In genomic region chr11:58261826-58262225, GRCm38 (mm10) we compare ENCODE assay signal across 34 mouse cellular contexts. TPM values are rescaled to one million over a fixed set of nuclear protein-coding genes. Genes with fewer than 3 reads are reported as not detected.
"Had no signal": no experiment of that assay in that cellular context is flagged by ENCODE, and none has a peak within 500 bp of the region (broad histone marks: within the 10 kb centered on the region; RNA-seq: fewer than 3 reads in every experiment).

No protein-coding gene starts in this region.

- H3K36me3 ChIP-seq: embryonic facial prominence, embryonic 10.5 days; embryonic facial prominence, embryonic 12.5 days; embryonic facial prominence, embryonic 13.5 days; embryonic facial prominence, embryonic 15.5 days; forebrain, embryonic 10.5 days; forebrain, embryonic 12.5 days; forebrain, embryonic 15.5 days had no signal

- H3K9me3 ChIP-seq: embryonic facial prominence, embryonic 10.5 days; embryonic facial prominence, embryonic 12.5 days; embryonic facial prominence, embryonic 13.5 days; embryonic facial prominence, embryonic 15.5 days; forebrain, embryonic 10.5 days; forebrain, embryonic 12.5 days; forebrain, embryonic 13.5 days; forebrain, embryonic 15.5 days had no signal

- H3K27ac ChIP-seq: embryonic facial prominence, embryonic 10.5 days; embryonic facial prominence, embryonic 12.5 days; embryonic facial prominence, embryonic 13.5 days; embryonic facial prominence, embryonic 15.5 days; forebrain, embryonic 10.5 days; forebrain, embryonic 12.5 days; forebrain, embryonic 13.5 days; forebrain, embryonic 15.5 days; gastrocnemius, adult 2 months had no signal

- H3K27me3 ChIP-seq: embryonic facial prominence, embryonic 12.5 days; embryonic facial prominence, embryonic 13.5 days; embryonic facial prominence, embryonic 15.5 days; forebrain, embryonic 12.5 days; forebrain, embryonic 13.5 days; forebrain, embryonic 15.5 days had no signal

- H3K4me3 ChIP-seq: embryonic facial prominence, embryonic 10.5 days; embryonic facial prominence, embryonic 12.5 days; embryonic facial prominence, embryonic 13.5 days; embryonic facial prominence, embryonic 15.5 days; erythroblast, embryonic 14.5 days; forebrain, embryonic 10.5 days; forebrain, embryonic 12.5 days; forebrain, embryonic 13.5 days; forebrain, embryonic 15.5 days; gastrocnemius, adult 2 months had no signal

- H3K4me1 ChIP-seq: embryonic facial prominence, embryonic 10.5 days; embryonic facial prominence, embryonic 12.5 days; embryonic facial prominence, embryonic 13.5 days; embryonic facial prominence, embryonic 15.5 days; forebrain, embryonic 10.5 days; forebrain, embryonic 12.5 days; forebrain, embryonic 13.5 days; forebrain, embryonic 15.5 days had no signal

- H3K9ac ChIP-seq: embryonic facial prominence, embryonic 12.5 days; embryonic facial prominence, embryonic 13.5 days; embryonic facial prominence, embryonic 15.5 days; forebrain, embryonic 12.5 days; forebrain, embryonic 13.5 days; forebrain, embryonic 15.5 days; forebrain, postnatal 0 days had no signal

- DNase-seq: cerebellum, adult 2 months; cerebellum, adult 8-10 months; cerebellum, adult 9-10 months; cerebellum, adult 9-11 months; cerebellum, postnatal 10 days; cerebellum, postnatal 14 days; cerebellum, postnatal 25 days; cerebellum, postnatal 36 days; embryo, embryonic 11 days; forebrain, postnatal 0 days; gastrocnemius, adult 2 months; gastrocnemius, postnatal 10 days; gastrocnemius, postnatal 14 days; gastrocnemius, postnatal 25 days; gastrocnemius, postnatal 36 days; heart, adult 18-20 months had no signal

RNA-seq across cellular contexts. Expression of gene 4930438A08Rik, which starts 12.8 kb away (rescaled TPM):
- total RNA-seq: forebrain, postnatal 0 days; gastrocnemius, adult 18-20 months; gastrocnemius, adult 2 months; gastrocnemius, adult 8-10 months; gastrocnemius, postnatal 10 days; gastrocnemius, postnatal 14 days; gastrocnemius, postnatal 25 days; gastrocnemius, postnatal 36 days; gastrocnemius, postnatal 4 days; heart, adult 18-20 months; heart, adult 8-10 months had no signal
- polyA plus RNA-seq: cerebellum, adult 2 months; cortical plate, adult 2 months; embryonic facial prominence, embryonic 10.5 days; embryonic facial prominence, embryonic 13.5 days; erythroblast, embryonic 14.5 days; forebrain, embryonic 10.5 days; forebrain, embryonic 12.5 days; forebrain, embryonic 13.5 days; forebrain, embryonic 14.5 days; forebrain, embryonic 15.5 days; forebrain, embryonic 16.5 days; forebrain, postnatal 0 days; frontal cortex, adult 2 months; heart, embryonic 11.5 days had no signal
